Mouse (Mus musculus): ENCODE data around the gene Pcmt1.
"Not testable (repeated sequence)": the region's sequence is repeated elsewhere in the genome, so short reads cannot be mapped to it uniquely, and the experiment has no call there.

DNA sequence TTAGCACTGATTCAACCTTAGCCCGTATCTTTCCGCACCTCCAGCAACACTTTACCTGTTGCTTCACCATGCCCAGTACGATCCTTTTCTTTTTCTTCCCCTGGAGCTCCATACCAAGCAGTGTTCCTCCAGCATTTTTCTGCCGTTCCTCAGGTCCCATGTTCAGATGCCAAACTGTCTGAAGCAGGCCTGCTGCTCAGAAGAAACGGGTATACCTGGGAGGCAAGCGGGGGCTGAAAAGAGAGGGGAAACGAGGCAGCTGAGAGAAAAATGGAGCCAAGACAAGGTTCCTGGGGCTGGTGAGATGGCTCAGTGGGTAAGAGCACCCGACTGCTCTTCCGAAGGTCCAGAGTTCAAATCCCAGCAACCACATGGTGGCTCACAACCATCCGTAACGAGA, 63.8 kb downstream of the Pcmt1 start:
- not testable (repeated sequence) for TF ChIP-seq CTCF (IDR thresholded peaks at IDR 0.05; ENCODE audit: borderline replicate concordance, control insufficient read depth, extremely low read depth, insufficient read depth, low read length, poor library complexity); POLR2A (IDR thresholded peaks at IDR 0.05; ENCODE audit: control insufficient read depth, extremely low read depth, insufficient read depth, low read length, poor library complexity)

Measured in thymus, adult 2 months (tissue).